Mouse (Mus musculus) MEL (cell line): ENCODE data around the gene Gm10073. TPM values are rescaled to one million over a fixed set of nuclear protein-coding genes. Genes with fewer than 3 reads are reported as not detected.

ENCODE experiments used
- DNase-seq: peaks from one replicate; pipeline ENCODE4 v3.0.0; 2011; ENCODE audit warnings: low read depth, low spot score
- H3K27ac ChIP-seq: 2 replicates; pipeline ENCODE4 v1.5.1; 2012; ENCODE audit warnings: low read depth, mild to moderate bottlenecking, control low read depth, low read length, moderate library complexity; ENCODE audit not compliant: control insufficient read depth
- H3K27me3 ChIP-seq, 2 experiments: fragments of 150-350 bp in 1 of 2; sonication (generic) in 1 of 2; 2 replicates each; pipeline ENCODE4 v1.6.1; 2012; ENCODE audit warnings: low read length in 2 of 2, mild to moderate bottlenecking in 2 of 2, improper control_type of control experiment in 1 of 2, moderate library complexity in 1 of 2; ENCODE audit not compliant: insufficient read depth in 2 of 2, control insufficient read depth in 1 of 2
- H3K36me3 ChIP-seq, 2 experiments: 2 replicates each; pipeline ENCODE4 v1.6.1; 2012 to 2014; ENCODE audit warnings: low read length in 2 of 2, improper control_type of control experiment in 1 of 2, inconsistent platforms in 1 of 2, mild to moderate bottlenecking in 1 of 2; ENCODE audit not compliant: insufficient read depth in 2 of 2, control insufficient read depth in 1 of 2
- H3K4me1 ChIP-seq, 2 experiments: fragments of 150-350 bp in 1 of 2; sonication (generic) in 1 of 2; 2 replicates each; pipeline ENCODE4 v1.6.1; 2012; ENCODE audit warnings: low read length in 2 of 2, improper control_type of control experiment in 1 of 2, mild to moderate bottlenecking in 1 of 2; ENCODE audit not compliant: insufficient read depth in 2 of 2, control insufficient read depth in 1 of 2
- H3K4me3 ChIP-seq, 2 experiments: fragments of 150-350 bp in 1 of 2; sonication (generic) in 1 of 2; 2 replicates each; pipeline ENCODE4 v1.5.1; 2012; ENCODE audit warnings: low read depth in 2 of 2, low read length in 2 of 2, mild to moderate bottlenecking in 2 of 2, moderate library complexity in 2 of 2, control low read depth in 1 of 2, improper control_type of control experiment in 1 of 2; ENCODE audit not compliant: control insufficient read depth in 1 of 2, insufficient read depth in 1 of 2
- H3K79me2 ChIP-seq: 2 replicates; pipeline ENCODE4 v1.6.1; 2012; ENCODE audit warnings: mild to moderate bottlenecking, low read length, moderate library complexity; ENCODE audit not compliant: control insufficient read depth, poor library complexity, insufficient read depth
- H3K9ac ChIP-seq: 2 replicates; pipeline ENCODE4 v1.6.1; 2012; ENCODE audit warnings: low read depth, mild to moderate bottlenecking, control low read depth, low read length, moderate library complexity; ENCODE audit not compliant: control insufficient read depth, poor library complexity, severe bottlenecking
- H3K9me3 ChIP-seq: fragments of 150-350 bp; sonication (generic); replicated peaks from 2 replicates; pipeline ENCODE4 v1.6.1; 2012; ENCODE audit warnings: mild to moderate bottlenecking, low read length, improper control_type of control experiment, moderate library complexity; ENCODE audit not compliant: insufficient read depth
- CHD2 ChIP-seq: IDR thresholded peaks from 2 replicates; pipeline ENCODE4 v1.6.1; 2011; ENCODE audit warnings: low read length, improper control_type of control experiment
- CTCF ChIP-seq, 3 experiments: IDR thresholded peaks in 2 of 3; conservative IDR thresholded peaks in 1 of 3; 2 replicates each; pipeline ENCODE4 v1.5.1; 2011 to 2012; ENCODE audit warnings: low read length in 3 of 3, low read depth in 2 of 3, mild to moderate bottlenecking in 2 of 3, improper control_type of control experiment in 1 of 3, inconsistent platforms in 1 of 3, mixed read lengths in 1 of 3, moderate library complexity in 1 of 3; ENCODE audit not compliant: control insufficient read depth in 1 of 3, insufficient read depth in 1 of 3, poor library complexity in 1 of 3, severe bottlenecking in 1 of 3
- E2F4 ChIP-seq: IDR thresholded peaks from 2 replicates; pipeline ENCODE4 v1.6.1; 2011; ENCODE audit warnings: low read depth, low read length, improper control_type of control experiment, borderline replicate concordance
- ELF1 ChIP-seq: IDR thresholded peaks from 2 replicates; pipeline ENCODE4 v1.6.1; 2014; ENCODE audit warnings: low read depth, mild to moderate bottlenecking, inconsistent platforms, low read length, improper control_type of control experiment, moderate library complexity
- EP300 ChIP-seq, 2 experiments: IDR thresholded peaks; 2 replicates each; pipeline ENCODE4 v1.6.1; 2011; ENCODE audit warnings: improper control_type of control experiment in 2 of 2, low read length in 2 of 2, low read depth in 1 of 2, mild to moderate bottlenecking in 1 of 2
- GATA1 ChIP-seq: IDR thresholded peaks from 2 replicates; pipeline ENCODE4 v1.6.1; 2011; ENCODE audit warnings: low read depth, low read length, improper control_type of control experiment
- JUND ChIP-seq: IDR thresholded peaks from 2 replicates; pipeline ENCODE4 v1.6.1; 2011; ENCODE audit warnings: low read depth, mild to moderate bottlenecking, improper control_type of control experiment, low read length
- MAFK ChIP-seq: IDR thresholded peaks from 2 replicates; pipeline ENCODE4 v1.6.1; 2011; ENCODE audit warnings: low read depth, mild to moderate bottlenecking, low read length, improper control_type of control experiment, borderline replicate concordance
- MAZ ChIP-seq: IDR thresholded peaks from 2 replicates; pipeline ENCODE4 v1.6.1; 2012; ENCODE audit warnings: low read depth, mild to moderate bottlenecking, inconsistent platforms, low read length, improper control_type of control experiment
- NRF1 ChIP-seq: IDR thresholded peaks from 2 replicates; pipeline ENCODE4 v1.6.1; 2014; ENCODE audit warnings: low read depth, mild to moderate bottlenecking, inconsistent platforms, low read length, improper control_type of control experiment, moderate library complexity; ENCODE audit not compliant: poor library complexity, insufficient read depth, severe bottlenecking
- POLR2AphosphoS5 ChIP-seq: IDR thresholded peaks from 2 replicates; pipeline ENCODE4 v1.6.1; 2012; ENCODE audit warnings: low read depth, borderline replicate concordance, mild to moderate bottlenecking, inconsistent platforms, low read length, moderate library complexity, mixed read lengths
- RCOR1 ChIP-seq: IDR thresholded peaks from 2 replicates; pipeline ENCODE4 v1.6.1; 2012; ENCODE audit warnings: low read depth, mild to moderate bottlenecking, inconsistent platforms, low read length, improper control_type of control experiment
- SIN3A ChIP-seq: IDR thresholded peaks from 2 replicates; pipeline ENCODE4 v1.6.1; 2012; ENCODE audit warnings: low read length, improper control_type of control experiment, inconsistent platforms
- TAL1 ChIP-seq: IDR thresholded peaks from 2 replicates; pipeline ENCODE4 v1.6.1; 2012; ENCODE audit warnings: mild to moderate bottlenecking, inconsistent platforms, low read length, moderate library complexity, mixed read lengths
- USF1 ChIP-seq: IDR thresholded peaks from 2 replicates; pipeline ENCODE4 v1.6.1; 2014; ENCODE audit warnings: low read depth, mild to moderate bottlenecking, inconsistent platforms, low read length, improper control_type of control experiment, moderate library complexity
- polyA plus RNA-seq, 2 experiments: library from polyadenylated mRNA; stranded (reverse) in 1 of 2; unstranded in 1 of 2; fragments of >175 nt in 1 of 2; fragments of >200 nt in 1 of 2; gene quantifications; 2 replicates each; pipeline versions ENCODE4 v1.2.1 to v1.2.4; 2012; ENCODE audit warnings: low replicate concordance in 2 of 2, low read depth in 1 of 2; ENCODE audit not compliant: insufficient read length in 2 of 2, insufficient read depth in 1 of 2, missing spikeins in 1 of 2
- total RNA-seq: library from RNA; depleted of rRNA; stranded (reverse); fragments of 300-350 nt; gene quantifications from 2 replicates; pipeline ENCODE4 v1.2.3, GENCODE M21; 2012

The Gm10073 gene
- total and polyA plus RNA-seq, 3 experiments: 71.2 to 188 TPM; not detected in 1

DNA sequence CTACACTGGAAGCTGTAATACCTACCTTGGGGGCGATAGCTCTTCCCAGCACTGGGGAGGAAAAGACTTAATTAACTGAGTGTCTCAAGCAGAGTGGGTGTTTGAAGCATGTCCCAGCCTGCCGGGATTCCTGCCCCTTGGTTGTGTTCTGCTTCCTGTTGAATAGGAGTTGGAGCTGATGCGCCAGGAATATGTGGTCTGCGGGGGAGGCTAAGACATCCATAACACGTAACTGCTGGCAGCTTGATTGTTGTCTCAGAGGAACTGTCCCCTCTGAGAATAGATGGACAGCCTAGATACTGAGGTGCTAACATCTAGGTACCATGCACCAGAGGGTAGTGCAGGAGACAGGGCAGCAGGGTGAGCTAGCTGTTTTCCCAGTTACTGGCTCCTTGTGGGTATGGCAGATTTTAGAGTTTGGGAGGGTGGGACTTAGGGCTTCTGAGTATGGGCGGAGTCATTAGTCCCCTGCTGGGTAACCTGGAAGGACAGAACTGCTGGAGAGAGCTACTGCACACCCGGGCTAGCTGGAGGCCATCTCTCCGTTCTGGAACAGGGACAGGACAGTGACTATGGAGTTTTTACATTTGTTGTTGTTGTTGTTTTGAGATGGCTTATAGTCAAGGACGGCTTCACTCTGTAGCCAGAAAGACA lies 44.5 kb downstream of the Gm10073 start:
- H3K79me2 ChIP-seq: no peaks in the 10 kb centered on the region
- DNase-seq: no peak
- H3K36me3 ChIP-seq: no peaks in the 10 kb centered on the region
- H3K27ac ChIP-seq: no peak overlapping the region
- H3K9ac ChIP-seq: no peak overlapping the region
- H3K27me3 ChIP-seq: no peaks in the 10 kb centered on the region
- TF ChIP-seq CHD2: no peak
- TF ChIP-seq JUND: no peak
- TF ChIP-seq GATA1: no peak
- TF ChIP-seq TAL1: no peak
- TF ChIP-seq EP300 (IDR thresholded peaks at IDR 0.05; ENCODE audit: low read depth in 1 of 2, low read length in 2 of 2): no peak
- no peak for TF ChIP-seq MAFK
- no peak for TF ChIP-seq MAZ
- TF ChIP-seq NRF1: no peak
- TF ChIP-seq, all 39 proteins: peak for 0
- Histone ChIP-seq H3K4me1 (no peaks in the 10 kb centered on the region), H3K9me3 (no peaks in the 10 kb centered on the region), H3K4me3 (no peak overlapping the region)

DNA sequence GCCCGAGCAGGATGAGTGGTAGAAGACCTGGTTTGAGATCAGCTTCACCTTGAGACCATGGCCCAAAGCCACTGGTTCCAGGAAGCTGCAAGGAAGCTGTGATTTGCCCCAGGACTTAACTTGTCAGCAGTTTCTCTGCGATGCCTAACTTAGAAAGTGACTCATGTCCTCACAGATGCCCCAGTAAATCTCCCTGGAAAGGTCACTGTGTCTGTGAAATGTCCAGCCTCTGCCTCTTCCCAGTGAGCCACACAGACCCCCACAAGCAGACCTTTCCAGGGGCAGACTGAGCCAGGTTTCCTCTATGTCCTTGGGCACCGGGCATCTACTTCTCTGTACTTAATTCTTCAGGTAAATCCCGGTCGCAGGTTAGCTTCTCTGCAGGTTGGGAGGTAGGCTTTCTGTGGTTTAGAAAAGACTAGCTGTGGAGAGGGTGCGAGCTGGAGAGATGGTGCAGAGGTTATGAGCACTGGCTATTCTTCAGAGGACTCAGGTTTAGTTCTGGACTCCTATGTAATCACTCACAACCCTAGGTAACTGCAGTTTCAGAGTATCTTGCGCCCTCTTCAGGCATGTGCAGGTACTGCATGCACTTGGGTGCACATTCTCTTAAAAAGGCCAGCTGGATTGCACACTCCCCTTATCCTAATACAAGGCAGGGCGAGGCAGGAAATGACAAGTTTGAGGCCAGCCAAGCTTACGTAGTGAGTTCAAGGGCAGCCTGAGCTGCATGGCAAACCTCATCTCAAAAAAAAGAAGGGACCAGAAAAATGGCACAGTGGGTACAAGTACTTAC lies 45.8 kb downstream of the Gm10073 start:
- H3K27me3 ChIP-seq: no peaks in the 10 kb centered on the region
- TF ChIP-seq SIN3A (no peak), E2F4 (no peak), CTCF (IDR thresholded peaks at IDR 0.05 in 2 of 3, conservative IDR thresholded peaks at IDR 0.05 in 1 of 3; ENCODE audit: control insufficient read depth in 1 of 3, insufficient read depth in 1 of 3, low read depth in 2 of 3, low read length in 3 of 3, poor library complexity in 1 of 3, severe bottlenecking in 1 of 3) (peak; percentile 42 to 72 (median 44)), ELF1 (no peak)
- H3K9me3 ChIP-seq: no peaks in the 10 kb centered on the region
- DNase-seq: peak; percentile 17
- no peaks in the 10 kb centered on the region for H3K4me1 ChIP-seq
- no peak overlapping the region for H3K9ac ChIP-seq
- no peak overlapping the region for H3K27ac ChIP-seq
- H3K36me3 ChIP-seq: no peaks in the 10 kb centered on the region
- no peaks in the 10 kb centered on the region for H3K79me2 ChIP-seq
- H3K4me3 ChIP-seq: no peak overlapping the region

DNA sequence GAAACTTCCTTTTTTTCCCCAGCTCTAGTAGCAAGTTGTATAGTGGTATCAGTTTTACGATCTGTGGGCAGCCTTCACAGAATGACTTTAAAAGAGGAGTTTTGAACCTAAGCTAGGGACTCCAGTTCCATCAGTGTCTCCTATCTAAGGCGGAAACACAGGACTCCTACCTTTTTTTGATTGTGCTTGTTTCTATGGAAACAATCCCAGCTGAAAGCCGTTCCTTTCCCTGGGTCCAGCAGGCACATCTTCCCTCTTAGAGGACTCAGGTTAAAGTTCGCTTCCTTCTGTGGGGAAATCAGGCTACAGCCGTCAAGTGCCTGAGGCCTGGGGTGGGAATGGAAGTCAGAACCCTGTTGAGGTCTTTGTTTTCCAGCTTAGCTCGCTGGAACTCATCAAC lies 46.5 kb downstream of the Gm10073 start:
- H3K36me3 ChIP-seq: no peaks in the 10 kb centered on the region
- H3K4me3 ChIP-seq: no peak overlapping the region
- H3K79me2 ChIP-seq: no peaks in the 10 kb centered on the region
- no peaks in the 10 kb centered on the region for H3K27me3 ChIP-seq
- TF ChIP-seq POLR2AphosphoS5 (no peak), RCOR1 (no peak), USF1 (no peak)
- no peak overlapping the region for H3K9ac ChIP-seq
- no peak overlapping the region for H3K27ac ChIP-seq
- DNase-seq: no peak
- no peaks in the 10 kb centered on the region for H3K4me1 ChIP-seq
- no peaks in the 10 kb centered on the region for H3K9me3 ChIP-seq
